Mouse (Mus musculus) thymus, postnatal 36 days (tissue): ENCODE measurements around the gene Slc6a6.
A peak's percentile ranks its signal among the peaks of the same experiment; 100 is the strongest.

Source experiments
- DNase-seq, 2 experiments: peaks; one replicate each; pipeline ENCODE4 v3.0.0; 2022; ENCODE audit warnings: mixed read lengths in 2 of 2

Gene Slc6a6

DNA sequence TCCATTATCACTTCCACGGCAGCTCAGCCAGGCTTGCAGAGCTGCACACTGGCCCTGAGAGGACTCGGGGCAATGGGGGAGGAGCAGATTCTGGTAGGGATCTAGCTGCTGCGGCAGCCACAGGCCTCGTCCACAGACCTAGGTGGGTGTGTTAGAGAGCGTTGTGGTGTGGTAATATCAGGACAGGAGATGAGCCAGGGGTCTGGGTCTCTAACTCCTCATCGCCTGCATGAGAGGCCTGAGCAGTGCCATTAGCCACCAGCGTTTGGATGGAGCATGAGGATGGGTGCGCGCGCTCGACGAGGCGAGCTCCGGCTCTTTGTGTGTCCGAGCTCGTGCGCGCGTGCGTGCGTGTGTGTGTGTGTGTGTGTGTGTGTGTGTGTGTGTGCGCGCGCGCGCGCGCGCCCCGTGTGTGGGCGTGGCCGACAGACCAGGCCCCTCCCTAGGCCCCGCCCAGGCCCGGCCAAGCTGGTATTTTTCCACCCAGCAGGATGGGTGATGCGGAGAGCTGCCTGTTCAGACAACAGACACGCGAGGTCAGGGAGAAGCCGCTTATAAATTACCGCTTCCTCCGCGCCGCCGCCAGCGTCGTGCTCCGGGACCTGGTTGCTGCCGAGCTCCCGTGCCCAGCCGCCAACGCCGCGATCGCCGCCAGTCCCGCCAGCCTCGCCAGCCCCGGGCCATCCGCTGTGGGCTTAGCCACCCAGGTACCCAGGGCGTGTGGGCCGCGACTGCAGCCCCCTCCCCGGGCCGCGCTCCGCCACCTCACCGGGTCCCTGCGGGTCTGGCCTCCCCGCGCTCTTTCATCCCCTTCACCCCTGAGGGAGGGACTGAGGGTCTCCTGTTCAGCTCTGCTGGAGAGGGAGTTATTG is at the start of gene Slc6a6:
TSS of gene Slc6a6 (plus strand) at position 452 of the 872 bp plus-strand sequence.
- DNase-seq = peak; percentile 89 to 90

- no peak for DNase-seq
These were observed 49.4 kb upstream of the Slc6a6 start for GRCm38 (mm10) chr6:91634417-91634816.

DNA sequence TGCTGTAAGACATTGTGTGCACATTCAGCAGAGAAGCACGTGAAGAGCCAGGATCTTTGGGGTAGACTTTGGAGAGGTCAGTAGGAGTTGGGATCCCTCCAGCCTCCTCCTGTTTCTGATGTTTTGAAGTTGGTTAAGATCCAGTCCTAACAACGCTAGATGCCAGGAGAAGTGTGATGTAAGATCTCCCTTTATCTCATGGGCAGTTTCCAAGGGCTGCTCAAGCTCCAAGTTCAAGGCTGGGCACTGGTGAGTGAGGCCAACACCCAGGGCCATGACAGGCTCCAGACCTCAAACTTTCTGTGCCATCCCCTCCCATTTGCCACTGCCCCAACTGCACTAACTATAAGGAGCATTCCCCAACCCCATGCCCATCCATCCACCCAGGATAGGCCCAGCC is 49.0 kb upstream of the Slc6a6 start:
- DNase-seq = no peak

DNA sequence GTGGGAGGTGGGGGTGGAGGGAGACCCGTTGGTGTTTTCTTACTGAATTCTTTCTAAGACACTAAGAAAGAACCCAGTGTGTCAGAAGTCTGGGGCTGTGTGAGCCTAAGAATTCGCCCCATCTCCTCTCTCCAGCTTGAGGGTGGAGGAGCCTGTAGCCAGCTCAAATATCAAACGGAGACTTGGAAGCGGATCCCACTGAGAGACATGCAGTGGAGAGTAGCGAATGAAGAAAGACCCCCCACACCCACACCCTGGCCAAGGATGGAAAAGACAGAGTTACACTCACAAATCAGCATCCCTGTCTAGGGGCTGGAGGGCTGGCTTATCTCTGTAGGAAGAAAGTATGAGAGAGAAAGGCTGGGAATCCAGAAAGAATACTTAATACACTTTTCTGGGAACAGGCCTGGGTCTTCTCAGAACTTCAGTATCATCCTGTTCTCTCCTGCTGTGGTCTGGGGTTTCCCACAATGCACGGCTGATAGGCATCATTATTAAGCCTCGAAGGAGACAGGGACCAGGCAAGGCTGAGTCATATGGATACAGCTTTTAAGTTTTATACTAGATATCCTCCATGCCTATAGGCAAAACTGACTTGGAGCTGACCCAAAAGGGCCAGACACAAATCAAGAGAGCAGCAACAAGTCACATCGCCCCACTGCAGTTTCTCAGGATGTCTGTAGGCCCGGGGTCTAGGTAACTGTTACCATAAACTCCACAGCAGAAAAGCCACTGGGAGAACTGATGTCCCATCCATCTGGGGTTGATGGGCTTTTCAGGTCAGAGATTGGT is 45.5 kb upstream of the Slc6a6 start:
- no peak for DNase-seq

DNA sequence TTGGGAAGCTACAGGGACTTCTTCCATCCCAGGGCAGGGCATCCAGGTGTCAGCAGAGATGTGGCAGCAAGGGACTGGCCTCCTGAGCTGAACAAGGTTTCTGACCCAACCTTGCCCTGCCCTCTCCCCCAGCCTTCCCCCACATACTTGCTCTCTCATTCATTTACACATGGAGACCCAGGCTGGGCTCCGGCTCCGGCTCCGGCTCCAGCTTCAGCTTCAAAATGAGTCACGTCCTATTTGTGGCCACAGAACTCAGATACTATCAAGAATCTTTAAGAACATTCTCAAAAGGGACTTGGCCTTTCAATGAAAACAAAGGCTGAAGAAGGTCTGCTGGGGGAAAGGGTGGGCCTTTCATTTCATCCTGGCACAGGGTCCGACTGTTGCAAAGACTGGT is 40.8 kb upstream of the Slc6a6 start:
- no peak for DNase-seq

DNA sequence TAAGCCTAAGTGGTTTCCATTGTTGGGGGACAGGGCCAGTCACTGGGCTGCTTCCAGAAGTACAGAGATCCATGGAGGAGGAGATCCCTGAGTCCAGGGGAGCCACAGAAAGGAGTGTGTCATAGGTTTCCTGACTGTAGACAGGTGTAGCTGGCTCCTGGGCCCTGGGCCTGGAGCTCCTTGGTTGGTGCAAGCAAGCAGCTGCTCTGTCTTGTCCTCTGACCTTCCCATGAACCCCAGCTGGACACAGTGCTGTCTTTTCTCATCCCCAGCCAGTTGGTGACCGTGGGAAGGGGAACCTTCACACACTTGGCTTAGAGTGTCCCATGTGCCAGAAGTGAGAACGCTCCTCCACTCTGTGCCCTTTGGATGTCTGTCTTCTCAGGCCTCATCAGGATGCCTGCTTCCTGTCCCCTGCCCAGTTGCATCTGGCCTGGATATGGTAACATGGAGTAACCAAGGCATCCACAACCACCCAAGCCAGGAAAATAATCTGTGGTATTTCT is 40.4 kb upstream of the Slc6a6 start:
- no peak for DNase-seq

DNA sequence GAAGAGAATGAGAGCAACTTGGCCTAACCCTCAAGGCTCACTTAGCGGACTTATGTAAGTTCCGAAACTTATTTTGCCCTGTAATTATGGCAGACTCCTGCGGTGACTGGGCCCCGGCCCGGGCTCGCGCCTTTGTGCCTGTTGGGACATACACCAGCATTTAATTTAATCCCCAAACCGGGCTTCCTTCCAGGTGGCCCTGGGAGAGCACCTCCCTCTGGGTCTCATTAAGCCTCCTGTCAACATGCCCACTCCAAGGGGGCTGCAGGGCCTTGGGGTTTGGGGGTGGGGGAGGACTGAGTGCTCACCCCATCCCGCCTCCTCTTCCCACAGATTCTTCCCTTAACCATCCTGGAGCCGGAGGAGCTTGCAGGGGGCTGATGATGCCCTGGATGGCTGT is 37.8 kb upstream of the Slc6a6 start:
- DNase-seq = no peak

DNA sequence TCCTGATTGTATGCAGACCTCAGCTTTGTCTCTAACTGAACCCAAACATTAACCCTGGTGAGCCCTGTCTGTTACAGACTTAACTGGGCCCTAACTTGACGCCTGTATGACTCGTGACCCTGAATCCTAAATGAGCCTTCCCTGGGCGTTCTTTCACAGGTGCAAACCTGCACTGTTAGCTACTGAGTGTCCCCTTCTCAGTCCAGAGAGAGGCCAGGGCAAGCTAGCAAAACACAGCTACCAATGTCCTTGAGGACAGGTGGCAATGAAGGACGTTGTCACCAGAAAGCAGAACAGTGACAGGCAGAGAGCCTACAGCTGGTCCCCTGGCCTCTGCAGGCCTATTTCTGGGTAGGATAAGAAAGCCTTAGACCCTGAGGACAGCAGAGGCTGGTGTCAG is 37.0 kb upstream of the Slc6a6 start:
- no peak for DNase-seq

DNA sequence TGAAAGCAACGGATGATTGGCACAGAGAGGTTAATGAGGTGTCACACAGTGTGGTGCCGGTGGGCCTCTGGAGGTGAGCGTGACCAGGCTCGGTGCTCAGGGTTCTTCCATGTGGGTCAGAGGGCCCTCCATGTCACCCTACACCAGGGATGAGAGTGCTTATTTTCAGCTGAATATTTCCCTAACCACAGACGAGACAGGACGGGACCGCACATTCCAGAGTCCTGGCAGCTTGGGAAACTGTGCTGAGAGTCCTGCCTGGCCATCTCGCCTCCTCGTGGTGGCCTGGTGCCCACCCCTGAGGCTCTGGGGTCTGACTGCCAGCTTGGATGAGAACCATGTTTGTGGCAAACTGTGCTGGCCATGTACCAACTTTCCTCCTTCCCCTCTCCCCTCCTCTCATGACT is 36.5 kb upstream of the Slc6a6 start:
- no peak for DNase-seq

GRCm38 (mm10) chr6:91650255-91650654 is 33.6 kb upstream of the Slc6a6 start:
- DNase-seq = no peak

- DNase-seq = no peak
These were observed 31.6 kb upstream of the Slc6a6 start for GRCm38 (mm10) chr6:91652296-91652695.

GRCm38 (mm10) chr6:91655244-91655643 is 28.6 kb upstream of the Slc6a6 start:
- no peak for DNase-seq

GRCm38 (mm10) chr6:91655874-91656433 is 27.9 kb upstream of the Slc6a6 start:
- no peak for DNase-seq

DNA sequence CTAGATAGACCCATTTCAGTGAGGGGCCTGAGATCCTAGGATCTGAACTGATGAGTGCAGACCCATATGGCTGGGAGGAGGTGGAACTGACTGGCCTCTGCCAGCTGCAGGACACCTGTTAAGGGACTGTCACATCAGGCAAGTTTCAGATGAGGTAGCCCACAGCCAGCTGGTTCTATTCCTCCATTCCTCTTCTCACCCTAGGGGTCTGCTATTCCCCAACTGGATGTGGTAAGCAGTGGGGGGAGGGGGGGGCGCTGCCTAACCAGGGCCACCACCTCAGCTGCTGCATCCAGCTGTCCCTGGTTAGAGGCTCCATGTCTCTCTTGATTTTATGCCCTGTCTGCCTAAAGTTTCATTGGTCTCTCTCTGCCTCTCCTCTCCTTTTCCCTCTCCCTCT is 25.6 kb upstream of the Slc6a6 start:
- DNase-seq = no peak

- DNase-seq = peak; percentile 27 to 58
These were observed 23.9 kb upstream of the Slc6a6 start for GRCm38 (mm10) chr6:91659841-91660509.

- no peak for DNase-seq
These were observed 21.6 kb upstream of the Slc6a6 start for GRCm38 (mm10) chr6:91662301-91662700.

GRCm38 (mm10) chr6:91663616-91664015 is 20.2 kb upstream of the Slc6a6 start:
- no peak for DNase-seq

DNA sequence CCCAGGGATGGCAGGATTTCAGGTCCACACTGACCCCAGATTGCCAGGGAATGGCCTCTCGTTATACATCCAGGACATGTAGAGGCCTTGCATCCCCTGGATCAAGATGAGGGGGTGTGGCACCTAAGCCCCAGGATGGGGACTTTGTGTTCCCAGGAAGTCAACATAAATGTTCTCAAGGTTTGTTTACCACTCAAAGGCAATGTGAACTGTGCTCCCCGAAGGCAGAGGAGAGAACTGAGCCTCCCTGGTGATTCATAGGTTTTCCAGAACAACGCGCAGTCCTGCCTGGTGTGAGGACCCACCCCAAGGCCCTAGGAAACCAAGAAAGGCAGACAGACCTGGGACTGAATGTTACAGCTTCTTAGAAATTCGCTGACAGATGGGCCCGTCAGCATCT is 18.6 kb upstream of the Slc6a6 start:
- no peak for DNase-seq

- no peak for DNase-seq
These were observed 17.7 kb upstream of the Slc6a6 start for GRCm38 (mm10) chr6:91665990-91666700.

GRCm38 (mm10) chr6:91667141-91667540 is 16.7 kb upstream of the Slc6a6 start:
- DNase-seq = no peak

GRCm38 (mm10) chr6:91668276-91668675 is 15.6 kb upstream of the Slc6a6 start:
- DNase-seq = no peak

DNA sequence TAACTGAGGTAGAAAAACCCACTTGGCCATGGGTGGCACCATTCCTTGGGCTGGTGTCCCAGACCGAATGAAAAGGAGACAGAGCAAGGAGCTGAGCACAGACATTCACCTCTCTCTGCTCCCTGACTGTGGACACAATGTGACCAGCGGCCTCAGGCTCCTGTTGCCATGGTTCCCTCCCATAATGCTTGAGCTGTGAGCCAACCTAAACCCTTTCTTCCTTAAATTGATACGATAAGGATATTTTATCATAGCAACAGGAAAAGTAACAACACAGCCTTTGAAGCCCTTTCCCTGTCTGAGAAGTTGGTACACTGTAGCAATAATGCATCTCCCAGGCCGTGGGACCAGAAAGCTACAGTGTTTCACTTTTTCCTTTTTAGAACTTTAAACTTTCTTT is 14.6 kb upstream of the Slc6a6 start:
- DNase-seq = no peak
